ENCODE assay signal across 9 mouse cellular contexts in the genomic region with DNA sequence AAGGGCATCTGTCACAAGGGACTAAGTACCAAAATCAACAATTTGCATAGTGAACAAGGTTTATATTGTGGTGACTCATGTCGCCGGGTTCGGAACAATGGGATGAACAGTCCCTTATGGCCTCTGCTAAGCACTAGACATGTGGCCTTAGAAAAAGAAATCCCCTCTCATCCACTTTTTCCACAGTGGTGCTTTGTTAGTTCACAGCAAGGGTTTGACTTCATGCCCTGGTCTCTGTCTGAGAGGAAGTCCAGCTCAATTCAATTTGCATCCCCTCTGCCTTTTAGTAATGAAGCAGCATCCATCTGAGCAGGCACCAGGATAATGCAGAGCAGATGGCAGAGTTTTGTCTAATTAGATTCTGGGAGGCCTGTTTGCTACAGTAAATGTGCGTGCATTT.
DNase-seq lines count a peak whose midpoint lies in the region; ATAC-seq lines count a peak whose summit lies in the region.
"Had no signal": no experiment of that assay in that cellular context is flagged by ENCODE, and none has a peak within 500 bp of the region (broad histone marks: within the 10 kb centered on the region; RNA-seq: fewer than 3 reads in every experiment).

No protein-coding gene starts in this region.

- no peak overlapping the region for H3K9ac ChIP-seq in hindbrain, embryonic 12.5 days
- H3K9ac ChIP-seq in midbrain, embryonic 15.5 days = no peak overlapping the region

- peaks cover 47% of the 10 kb centered on the region for H3K27me3 ChIP-seq in hindbrain, embryonic 12.5 days
- peaks cover 35% of the 10 kb centered on the region for H3K27me3 ChIP-seq in midbrain, embryonic 15.5 days (replicated peaks)

- 6% methylated on average over 4 of the region's 4 CpGs for WGBS in hindbrain, embryonic 12.5 days
- 3% methylated on average over 4 of the region's 4 CpGs for WGBS in midbrain, embryonic 15.5 days

- ATAC-seq in hindbrain, embryonic 12.5 days (ENCODE audit: low FRiP score) = peak; percentile 97
- peak; percentile 84 for ATAC-seq in midbrain, embryonic 15.5 days (replicated peaks)

- DNase-seq in brain, adult 2 months (ENCODE audit: low read depth, low spot score) = peak; percentile 7
- peak; percentile 52 for DNase-seq in embryo, embryonic 9.5 days (ENCODE audit: extremely low spot score)
- DNase-seq in heart, adult 11 months = no peak
- no peak for DNase-seq in T-cell, adult 2 months (ENCODE audit: low spot score)
- DNase-seq in spleen, postnatal 14 days (ENCODE audit: low spot score in 2 of 2) = no peak
- DNase-seq: kidney, postnatal 10 days had no signal

- H3K4me3 ChIP-seq in hindbrain, embryonic 12.5 days = no peak overlapping the region
- H3K4me3 ChIP-seq in midbrain, embryonic 15.5 days = no peak overlapping the region

- H3K27ac ChIP-seq in hindbrain, embryonic 12.5 days = no peak overlapping the region
- no peak overlapping the region for H3K27ac ChIP-seq in midbrain, embryonic 15.5 days

- H3K36me3 ChIP-seq in hindbrain, embryonic 12.5 days = no peaks in the 10 kb centered on the region
- H3K36me3 ChIP-seq in midbrain, embryonic 15.5 days (replicated peaks) = no peaks in the 10 kb centered on the region

- H3K4me1 ChIP-seq in hindbrain, embryonic 12.5 days = no peaks in the 10 kb centered on the region
- 0 out of 2 replicates have a peak, but pooled peaks cover 3% of the 10 kb centered on the region for H3K4me1 ChIP-seq in midbrain, embryonic 15.5 days

- H3K9me3 ChIP-seq in hindbrain, embryonic 12.5 days (replicated peaks) = no peaks in the 10 kb centered on the region
- H3K9me3 ChIP-seq in midbrain, embryonic 15.5 days = no peaks in the 10 kb centered on the region

- H3K4me2 ChIP-seq in hindbrain, embryonic 12.5 days (replicated peaks) = no peak overlapping the region
- H3K4me2 ChIP-seq in midbrain, embryonic 15.5 days = no peak overlapping the region; the same call in 1 of the 2 replicates
- H3K4me2 ChIP-seq: heart, embryonic 11.5 days had no signal

Comparison
In these comparisons a context has a peak if more than half of its experiments do, and no peak if none do; other contexts are left out.
1. DNase-seq: peak in brain, adult 2 months (single experiment) and embryo, embryonic 9.5 days (single experiment); none in heart, adult 11 months (single experiment), T-cell, adult 2 months (single experiment) and spleen, postnatal 14 days (0 of 2).